Mouse (Mus musculus): ENCODE results near the gene Add3.

Add3 gene

GRCm38 (mm10) chr19:53130399-53131175 is 9.7 kb upstream of the Add3 start:
- DNase-seq (ENCODE audit: low read depth, low spot score) = no peak

- DNase-seq (ENCODE audit: low read depth, low spot score) = no peak
Observed at GRCm38 (mm10) chr19:53132471-53132870, 7.8 kb upstream of the Add3 start.

- no peak for DNase-seq (ENCODE audit: low read depth, low spot score)
Observed at GRCm38 (mm10) chr19:53136336-53137090, 3.7 kb upstream of the Add3 start.

GRCm38 (mm10) chr19:53137116-53137670 is 3.0 kb upstream of the Add3 start:
- DNase-seq (ENCODE audit: low read depth, low spot score) = no peak

- DNase-seq (ENCODE audit: low read depth, low spot score) = no peak
Observed at GRCm38 (mm10) chr19:53140804-53141250, 584 bp downstream of the Add3 start.

GRCm38 (mm10) chr19:53141251-53142072 is 1.2 kb downstream of the Add3 start:
- DNase-seq (ENCODE audit: low read depth, low spot score) = no peak

- peak; percentile 99 for DNase-seq (ENCODE audit: low read depth, low spot score)
Observed at GRCm38 (mm10) chr19:53142190-53143107, 2.2 kb downstream of the Add3 start.

- DNase-seq (ENCODE audit: low read depth, low spot score) = no peak
Observed at GRCm38 (mm10) chr19:53143108-53143971, 3.1 kb downstream of the Add3 start.

GRCm38 (mm10) chr19:53145075-53145474 is 4.8 kb downstream of the Add3 start:
- DNase-seq (ENCODE audit: low read depth, low spot score) = no peak

- no peak for DNase-seq (ENCODE audit: low read depth, low spot score)
Observed at GRCm38 (mm10) chr19:53149381-53149780, 9.1 kb downstream of the Add3 start.

- DNase-seq (ENCODE audit: low read depth, low spot score) = no peak
Observed at GRCm38 (mm10) chr19:53152451-53152850, 12.2 kb downstream of the Add3 start.

- DNase-seq (ENCODE audit: low read depth, low spot score) = no peak
Observed at GRCm38 (mm10) chr19:53153096-53153495, 12.9 kb downstream of the Add3 start.

- no peak for DNase-seq (ENCODE audit: low read depth, low spot score)
Observed at GRCm38 (mm10) chr19:53154156-53154555, 13.9 kb downstream of the Add3 start.

GRCm38 (mm10) chr19:53156361-53156760 is 16.1 kb downstream of the Add3 start:
- no peak for DNase-seq (ENCODE audit: low read depth, low spot score)

- DNase-seq (ENCODE audit: low read depth, low spot score) = no peak
Observed at GRCm38 (mm10) chr19:53157176-53157575, 16.9 kb downstream of the Add3 start.

- DNase-seq (ENCODE audit: low read depth, low spot score) = no peak
Observed at GRCm38 (mm10) chr19:53159351-53159750, 19.1 kb downstream of the Add3 start.

GRCm38 (mm10) chr19:53162927-53163326 is 22.7 kb downstream of the Add3 start:
- DNase-seq (ENCODE audit: low read depth, low spot score) = no peak

- no peak for DNase-seq (ENCODE audit: low read depth, low spot score)
Observed at GRCm38 (mm10) chr19:53164645-53165044, 24.4 kb downstream of the Add3 start.
